Mouse (Mus musculus) bone marrow macrophage, adult 2 months (primary cell): ENCODE measurements around the gene Myo5c.

Experiments used
- CTCF ChIP-seq: IDR thresholded peaks from 2 replicates; pipeline ENCODE4 v1.5.1; 2012; ENCODE audit warnings: low read depth, mild to moderate bottlenecking, low read length, moderate library complexity
- POLR2A ChIP-seq: IDR thresholded peaks from 2 replicates; pipeline ENCODE4 v1.6.1; 2012; ENCODE audit warnings: mild to moderate bottlenecking, low read depth, low read length, borderline replicate concordance

GRCm38 (mm10) chr9:75253766-75254165, 21.9 kb downstream of the Myo5c start:
- no peak for TF ChIP-seq POLR2A
- TF ChIP-seq CTCF, result no peak
